Mouse (Mus musculus) spleen, adult 2 months (tissue): ENCODE data around the gene Iqck.

ENCODE experiments used
- CTCF ChIP-seq: fragments of 200-500 bp; IDR thresholded peaks from 2 replicates; pipeline ENCODE4 v1.5.1; 2011; ENCODE audit warnings: mild to moderate bottlenecking, inconsistent platforms; ENCODE audit not compliant: insufficient read depth, insufficient read length, insufficient replicate concordance; ENCODE audit errors: extremely low read depth
- POLR2A ChIP-seq: fragments of 200-500 bp; IDR thresholded peaks from 2 replicates; pipeline ENCODE4 v1.6.1; 2011; ENCODE audit warnings: low read depth, low read length, inconsistent platforms

DNA sequence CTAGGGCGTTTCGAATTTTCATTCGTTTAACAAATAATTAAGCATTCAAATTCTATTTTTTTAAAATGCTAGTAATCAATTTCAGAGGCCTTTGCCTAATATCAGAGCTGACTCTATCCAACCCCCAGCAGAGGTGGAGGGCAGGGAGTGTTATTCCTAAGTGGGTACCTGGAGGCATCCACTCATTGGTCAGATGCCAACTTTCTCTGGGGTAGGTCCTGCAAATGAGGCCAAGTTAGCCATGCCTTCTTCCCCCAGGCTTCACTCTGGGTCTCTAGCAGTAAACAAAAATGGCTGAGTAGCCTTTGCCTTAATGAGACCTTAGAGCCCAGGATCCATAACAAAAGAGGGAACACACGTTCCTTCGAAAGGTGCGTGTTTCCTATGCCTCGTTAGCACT lies 123.6 kb downstream of the Iqck start:
- TF ChIP-seq CTCF (no peak), POLR2A (no peak)
